ENCODE assay signal across 18 mouse cellular contexts in genomic region chr16:70227601-70228226, GRCm38 (mm10).
DNase-seq lines count a peak whose midpoint lies in the region; ATAC-seq and TF ChIP-seq lines count a peak whose summit lies in the region.
"Had no signal": no experiment of that assay in that cellular context is flagged by ENCODE, and none has a peak within 500 bp of the region (broad histone marks: within the 10 kb centered on the region; RNA-seq: fewer than 3 reads in every experiment).

No protein-coding gene starts in this region.

- H3K79me2 ChIP-seq in myocyte (ENCODE audit: control insufficient read depth, insufficient read depth) = no peaks in the 10 kb centered on the region

- DNase-seq in midbrain, postnatal 0 days (ENCODE audit: low spot score) = no peak
- peak; percentile 64 for DNase-seq in embryonic facial prominence, embryonic 14.5 days (ENCODE audit: low spot score)
- DNase-seq in frontal cortex, postnatal 25 days (ENCODE audit: low spot score in 2 of 2) = no peak
- no peak for DNase-seq in left cerebral cortex, adult 9 months (ENCODE audit: low spot score in 2 of 2)
- DNase-seq: adrenal gland, postnatal 14 days; B cell, adult 2 months; cerebellum, adult 18-20 months; cerebellum, postnatal 36 days; liver; lung, adult 18-20 months; thymus, adult 2 months had no signal

- H3K4me1 ChIP-seq in intestine, embryonic 16.5 days (ENCODE audit: control insufficient read depth, insufficient read depth, low read length) = no peaks in the 10 kb centered on the region
- H3K4me1 ChIP-seq in intestine, postnatal 0 days (replicated peaks; ENCODE audit: control insufficient read depth, insufficient read depth, low read length) = no peaks in the 10 kb centered on the region
- no peaks in the 10 kb centered on the region for H3K4me1 ChIP-seq in midbrain, embryonic 12.5 days
- peaks cover 4% of the 10 kb centered on the region; the same call in 1 of the 2 replicates for H3K4me1 ChIP-seq in midbrain, postnatal 0 days (ENCODE audit: insufficient read depth, low read length)
- H3K4me1 ChIP-seq in embryonic facial prominence, embryonic 14.5 days (ENCODE audit: control insufficient read depth, insufficient read depth, low read length) = 0 out of 2 replicates have a peak, but pooled peaks cover 7% of the 10 kb centered on the region
- H3K4me1 ChIP-seq: forebrain, embryonic 13.5 days; heart, embryonic 15.5 days had no signal

- H3K9me3 ChIP-seq in intestine, embryonic 16.5 days (ENCODE audit: control insufficient read depth, low read length) = no peaks in the 10 kb centered on the region
- H3K9me3 ChIP-seq in intestine, postnatal 0 days (ENCODE audit: control insufficient read depth) = no peaks in the 10 kb centered on the region
- H3K9me3 ChIP-seq in midbrain, embryonic 12.5 days = no peaks in the 10 kb centered on the region
- no peaks in the 10 kb centered on the region for H3K9me3 ChIP-seq in midbrain, postnatal 0 days (ENCODE audit: low read length)
- H3K9me3 ChIP-seq in embryonic facial prominence, embryonic 14.5 days (ENCODE audit: control insufficient read depth, low read length) = no peaks in the 10 kb centered on the region
- H3K9me3 ChIP-seq: forebrain, embryonic 13.5 days; heart, embryonic 15.5 days; neural tube, embryonic 13.5 days had no signal

- H3K27me3 ChIP-seq in intestine, embryonic 16.5 days (replicated peaks; ENCODE audit: control insufficient read depth, insufficient read depth, low read length) = no peaks in the 10 kb centered on the region
- no peaks in the 10 kb centered on the region for H3K27me3 ChIP-seq in intestine, postnatal 0 days (replicated peaks; ENCODE audit: control insufficient read depth, insufficient read depth, low read length)
- no peaks in the 10 kb centered on the region for H3K27me3 ChIP-seq in midbrain, embryonic 12.5 days
- no peaks in the 10 kb centered on the region for H3K27me3 ChIP-seq in midbrain, postnatal 0 days (ENCODE audit: insufficient read depth, low read length)
- H3K27me3 ChIP-seq in embryonic facial prominence, embryonic 14.5 days (replicated peaks; ENCODE audit: control insufficient read depth, insufficient read depth, low read length) = no peaks in the 10 kb centered on the region
- H3K27me3 ChIP-seq in myocyte (ENCODE audit: control insufficient read depth, insufficient read depth, insufficient read length) = no peaks in the 10 kb centered on the region
- H3K27me3 ChIP-seq: forebrain, embryonic 13.5 days; heart, embryonic 15.5 days; neural tube, embryonic 13.5 days had no signal

- no peak overlapping the region for H3K27ac ChIP-seq in intestine, embryonic 16.5 days (ENCODE audit: low read length)
- no peak overlapping the region for H3K27ac ChIP-seq in intestine, postnatal 0 days (ENCODE audit: low read depth, low read length)
- no peak overlapping the region for H3K27ac ChIP-seq in midbrain, embryonic 12.5 days (replicated peaks)
- no peak overlapping the region for H3K27ac ChIP-seq in midbrain, postnatal 0 days (ENCODE audit: low read depth, low read length)
- H3K27ac ChIP-seq in embryonic facial prominence, embryonic 14.5 days (replicated peaks; ENCODE audit: low read depth, low read length) = no peak overlapping the region
- H3K27ac ChIP-seq: forebrain, embryonic 13.5 days; heart, embryonic 15.5 days; neural tube, embryonic 13.5 days had no signal

- no peak overlapping the region for H3K4me3 ChIP-seq in intestine, embryonic 16.5 days (ENCODE audit: low read length)
- no peak overlapping the region for H3K4me3 ChIP-seq in intestine, postnatal 0 days (ENCODE audit: low read depth, low read length)
- no peak overlapping the region for H3K4me3 ChIP-seq in midbrain, embryonic 12.5 days
- no peak overlapping the region for H3K4me3 ChIP-seq in midbrain, postnatal 0 days (ENCODE audit: low read depth, low read length)
- no peak overlapping the region for H3K4me3 ChIP-seq in embryonic facial prominence, embryonic 14.5 days (ENCODE audit: low read depth, low read length)
- no peak overlapping the region for H3K4me3 ChIP-seq in myocyte
- H3K4me3 ChIP-seq: forebrain, embryonic 13.5 days; heart, embryonic 15.5 days; neural tube, embryonic 13.5 days had no signal

- no peak for TF ChIP-seq POLR2A in myocyte (IDR thresholded peaks at IDR 0.05; ENCODE audit: insufficient read length, low read depth)

- TF ChIP-seq CTCF in intestine, postnatal 0 days (IDR thresholded peaks at IDR 0.05; ENCODE audit: low read depth) = no peak
- no peak for TF ChIP-seq CTCF in midbrain, postnatal 0 days (IDR thresholded peaks at IDR 0.05)

- no peak overlapping the region for H3K4me2 ChIP-seq in intestine, embryonic 16.5 days (ENCODE audit: low read depth, low read length)
- no peak overlapping the region for H3K4me2 ChIP-seq in intestine, postnatal 0 days (replicated peaks; ENCODE audit: low read depth)
- H3K4me2 ChIP-seq in midbrain, embryonic 12.5 days (replicated peaks) = no peak overlapping the region
- no peak overlapping the region for H3K4me2 ChIP-seq in midbrain, postnatal 0 days (ENCODE audit: low read depth, low read length, poor library complexity, severe bottlenecking)
- peak overlapping the region; percentile 34; the same call in 1 of the 2 replicates for H3K4me2 ChIP-seq in embryonic facial prominence, embryonic 14.5 days (ENCODE audit: low read depth, low read length)
- H3K4me2 ChIP-seq in myocyte (ENCODE audit: low read depth) = peak overlapping the region; percentile 51
- H3K4me2 ChIP-seq: forebrain, embryonic 13.5 days; heart, embryonic 15.5 days; neural tube, embryonic 13.5 days had no signal

- no peaks in the 10 kb centered on the region for H3K36me3 ChIP-seq in intestine, embryonic 16.5 days (ENCODE audit: control insufficient read depth, insufficient read depth, low read length)
- H3K36me3 ChIP-seq in intestine, postnatal 0 days (ENCODE audit: control insufficient read depth, insufficient read depth) = no peaks in the 10 kb centered on the region
- no peaks in the 10 kb centered on the region for H3K36me3 ChIP-seq in midbrain, embryonic 12.5 days
- H3K36me3 ChIP-seq in midbrain, postnatal 0 days (ENCODE audit: insufficient read depth, low read length) = no peaks in the 10 kb centered on the region
- no peaks in the 10 kb centered on the region for H3K36me3 ChIP-seq in embryonic facial prominence, embryonic 14.5 days (ENCODE audit: control insufficient read depth, insufficient read depth, low read length)
- H3K36me3 ChIP-seq in myocyte (ENCODE audit: control insufficient read depth, insufficient read depth) = no peaks in the 10 kb centered on the region
- H3K36me3 ChIP-seq: heart, embryonic 15.5 days; neural tube, embryonic 13.5 days had no signal

- no peak overlapping the region for H3K9ac ChIP-seq in intestine, embryonic 16.5 days (ENCODE audit: low read depth, low read length)
- no peak overlapping the region for H3K9ac ChIP-seq in intestine, postnatal 0 days (ENCODE audit: low read depth, low read length)
- no peak overlapping the region for H3K9ac ChIP-seq in midbrain, embryonic 12.5 days (replicated peaks)
- no peak overlapping the region for H3K9ac ChIP-seq in midbrain, postnatal 0 days (replicated peaks; ENCODE audit: low read length, poor library complexity, severe bottlenecking)
- H3K9ac ChIP-seq in embryonic facial prominence, embryonic 14.5 days (ENCODE audit: low read depth, low read length) = no peak overlapping the region
- H3K9ac ChIP-seq: forebrain, embryonic 13.5 days; heart, embryonic 15.5 days; neural tube, embryonic 13.5 days had no signal

- H3ac ChIP-seq in myocyte (ENCODE audit: control insufficient read depth, insufficient read length) = no peak overlapping the region

- peak; percentile 49; the same call in 1 of the 2 replicates for ATAC-seq in intestine, embryonic 16.5 days
- no peak for ATAC-seq in intestine, postnatal 0 days
- 0 out of 2 replicates have a peak, but pooled peaks have one; percentile 49 for ATAC-seq in midbrain, embryonic 12.5 days (ENCODE audit: low FRiP score, low read depth)
- no peak for ATAC-seq in midbrain, postnatal 0 days (ENCODE audit: low FRiP score)
- ATAC-seq in embryonic facial prominence, embryonic 14.5 days (ENCODE audit: low read depth) = no peak
- ATAC-seq: forebrain, embryonic 13.5 days had no signal

- 79% methylated on average over 9 of the region's 9 CpGs for WGBS in intestine, embryonic 16.5 days
- 86% methylated on average over 9 of the region's 9 CpGs for WGBS in intestine, postnatal 0 days
- WGBS in midbrain, embryonic 12.5 days = 94% methylated on average over 9 of the region's 9 CpGs
- WGBS in midbrain, postnatal 0 days = 88% methylated on average over 9 of the region's 9 CpGs
- 65% methylated on average over 9 of the region's 9 CpGs for WGBS in embryonic facial prominence, embryonic 14.5 days

TF ChIP-seq in myocyte, 11 proteins besides CTCF, POLR2A, EP300 and RAD21:
- TF ChIP-seq MAX (IDR thresholded peaks at IDR 0.05; ENCODE audit: low read depth) = no peak
- TF ChIP-seq MYOD1 (IDR thresholded peaks at IDR 0.05; ENCODE audit: control insufficient read depth in 1 of 3, insufficient read length in 2 of 3, low read depth in 2 of 3) = no peak
- TF ChIP-seq TCF12 (IDR thresholded peaks at IDR 0.05; ENCODE audit: insufficient read depth, poor library complexity, severe bottlenecking) = no peak
- no peak for TF ChIP-seq TCF3 (IDR thresholded peaks at IDR 0.05; ENCODE audit: insufficient read length, low read depth)
TF ChIP-seq in myocyte: peak in this region for 0.

Comparison
In these comparisons a context has a peak if more than half of its experiments do, and no peak if none do; other contexts are left out.
1. ATAC-seq: peak in intestine, embryonic 16.5 days (single experiment) and midbrain, embryonic 12.5 days (single experiment); none in intestine, postnatal 0 days (single experiment), midbrain, postnatal 0 days (single experiment) and embryonic facial prominence, embryonic 14.5 days (single experiment).
2. H3K4me2 ChIP-seq: peak in embryonic facial prominence, embryonic 14.5 days (single experiment) and myocyte (single experiment); none in intestine, embryonic 16.5 days (single experiment), intestine, postnatal 0 days (single experiment), midbrain, embryonic 12.5 days (single experiment) and midbrain, postnatal 0 days (single experiment).